Mouse (Mus musculus) neural tube, embryonic 15.5 days (tissue): ENCODE results near the gene Sel1l. TPM values are rescaled to one million over a fixed set of nuclear protein-coding genes. Genes with fewer than 3 reads are reported as not detected.

Source experiments
- ATAC-seq: fragments of 200-750 bp; cut with Nextera tagmentation; 2 replicates; pipeline ENCODE4 v1.8.0; 2017; ENCODE audit warnings: mild to moderate bottlenecking, moderate TSS enrichment, moderate library complexity; ENCODE audit not compliant: low FRiP score
- H3K27ac ChIP-seq: fragments of 300-500 bp; sonication (generic); replicated peaks from 2 replicates; pipeline ENCODE4 v1.5.1; 2015; ENCODE audit warnings: mild to moderate bottlenecking, inconsistent platforms
- H3K27me3 ChIP-seq: fragments of 300-500 bp; sonication (generic); replicated peaks from 2 replicates; pipeline ENCODE4 v1.6.1; 2015; ENCODE audit warnings: inconsistent platforms
- H3K36me3 ChIP-seq: fragments of 300-500 bp; sonication (generic); 2 replicates; pipeline ENCODE4 v1.6.1; 2015; ENCODE audit warnings: inconsistent platforms
- H3K4me1 ChIP-seq: fragments of 300-500 bp; sonication (generic); 2 replicates; pipeline ENCODE4 v1.6.1; 2015; ENCODE audit warnings: inconsistent platforms
- H3K4me2 ChIP-seq: fragments of 300-500 bp; sonication (generic); 2 replicates; pipeline ENCODE4 v1.6.1; 2015; ENCODE audit warnings: inconsistent platforms, mild to moderate bottlenecking, moderate library complexity
- H3K4me3 ChIP-seq: fragments of 300-500 bp; sonication (generic); replicated peaks from 2 replicates; pipeline ENCODE4 v1.5.1; 2015; ENCODE audit warnings: mild to moderate bottlenecking, inconsistent platforms
- H3K9ac ChIP-seq: fragments of 300-500 bp; sonication (generic); replicated peaks from 2 replicates; pipeline ENCODE4 v1.6.1; 2015; ENCODE audit warnings: mild to moderate bottlenecking, inconsistent platforms
- H3K9me3 ChIP-seq: fragments of 300-500 bp; sonication (generic); replicated peaks from 2 replicates; pipeline ENCODE4 v1.6.1; 2016; ENCODE audit warnings: inconsistent platforms
- WGBS: fragments of 180-500 bp; shearing (Covaris S2); methylation state at CpG from one replicate; pipeline ENCODE4 v1.1.7; 2015; ENCODE audit warnings: mixed read lengths; 5-methylcytosine and 5-hydroxymethylcytosine counted together
- polyA plus RNA-seq: library from polyadenylated mRNA; unstranded; fragments of >200 nt; fragmentation: Nextera tagmentation; extraction: Ambion mirVana; gene quantifications from 2 replicates; pipeline ENCODE4 v1.2.1, GENCODE M21; 2015

Sel1l gene
- polyA plus RNA-seq, 1 experiment from 2014 or later, result 110 TPM

DNA sequence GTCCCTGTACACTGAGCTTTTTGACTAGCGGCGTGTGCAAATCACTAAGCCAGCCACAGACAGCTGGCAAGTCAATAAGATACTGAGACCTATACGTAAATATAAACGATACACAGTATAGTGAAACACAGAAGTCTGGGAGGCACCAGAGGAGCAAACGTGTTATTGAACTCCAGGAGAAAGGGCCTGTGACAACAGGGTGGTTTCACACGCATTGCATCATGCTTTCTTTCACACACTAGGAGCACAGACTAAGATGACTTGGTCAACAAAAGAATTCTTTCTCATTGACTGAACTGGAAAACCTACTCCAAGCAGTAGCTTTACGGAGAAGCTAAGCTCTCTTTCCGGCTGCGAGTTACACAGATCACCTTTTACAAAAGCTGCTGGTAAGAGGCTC, 3.6 kb downstream of the Sel1l start:
- Histone ChIP-seq H3K9ac (no peak overlapping the region), H3K4me1 (peaks cover 21% of the 10 kb centered on the region), H3K27me3 (no peaks in the 10 kb centered on the region), H3K9me3 (no peaks in the 10 kb centered on the region), H3K27ac (no peak overlapping the region), H3K4me2 (no peak overlapping the region), H3K36me3 (peaks cover 22% of the 10 kb centered on the region), H3K4me3 (no peak overlapping the region)
- WGBS, result 88% methylated on average over 9 of the region's 9 CpGs
- ATAC-seq, result no peak

DNA sequence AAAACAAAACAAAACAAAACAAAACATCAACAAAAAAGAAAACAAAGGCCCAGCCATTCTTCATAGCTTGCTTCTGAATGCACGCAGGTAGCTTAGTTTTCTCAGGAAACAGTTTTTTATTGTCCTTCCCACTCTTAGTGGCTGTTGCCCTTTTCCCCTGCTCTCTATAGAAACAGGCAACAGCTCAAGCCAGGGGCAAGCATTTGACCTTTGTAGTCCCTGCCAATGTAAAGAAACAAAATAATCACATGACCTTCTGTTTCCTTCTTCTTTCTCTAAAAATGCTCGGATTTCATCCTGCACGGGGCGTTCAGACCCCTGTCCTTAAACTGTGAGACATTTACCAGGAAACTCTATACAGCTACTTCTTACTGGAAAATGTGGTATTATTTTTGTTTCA, 4.4 kb downstream of the Sel1l start:
- ATAC-seq, result no peak
- peaks cover 29% of the 10 kb centered on the region for H3K36me3 ChIP-seq
- H3K9me3 ChIP-seq, result no peaks in the 10 kb centered on the region
- H3K4me1 ChIP-seq, result peaks cover 21% of the 10 kb centered on the region
- WGBS, result 67% methylated on average over 4 of the region's 4 CpGs
- H3K9ac ChIP-seq, result no peak overlapping the region
- H3K27me3 ChIP-seq, result no peaks in the 10 kb centered on the region
- no peak overlapping the region for H3K4me3 ChIP-seq
- H3K27ac ChIP-seq, result no peak overlapping the region
- H3K4me2 ChIP-seq, result no peak overlapping the region

DNA sequence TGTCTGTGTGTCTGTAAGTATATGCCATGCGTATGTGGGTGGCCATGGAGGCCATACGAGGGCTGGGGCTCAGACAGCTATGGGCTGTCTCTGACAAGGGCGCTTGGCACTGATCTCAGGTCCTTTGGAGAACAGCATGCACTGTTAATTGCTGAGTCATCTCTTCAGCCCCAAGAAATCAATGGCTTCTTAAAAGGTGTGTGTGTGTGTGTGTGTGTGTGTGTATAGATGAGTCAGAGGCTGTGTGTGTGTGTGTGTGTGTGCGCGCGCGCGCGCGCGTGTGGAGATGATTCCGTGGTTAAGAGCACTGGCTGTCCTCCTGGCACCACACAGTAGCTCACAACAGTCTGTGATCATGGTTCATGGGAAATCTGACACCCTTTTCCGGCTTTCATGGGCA, 5.1 kb downstream of the Sel1l start:
- WGBS, result 94% methylated on average over 13 of the region's 13 CpGs
- peaks cover 35% of the 10 kb centered on the region for H3K36me3 ChIP-seq
- H3K4me2 ChIP-seq, result no peak overlapping the region
- no peak overlapping the region for H3K27ac ChIP-seq
- ATAC-seq, result no peak
- H3K27me3 ChIP-seq, result no peaks in the 10 kb centered on the region
- no peak overlapping the region for H3K4me3 ChIP-seq
- H3K4me1 ChIP-seq, result peaks cover 21% of the 10 kb centered on the region
- no peak overlapping the region for H3K9ac ChIP-seq
- no peaks in the 10 kb centered on the region for H3K9me3 ChIP-seq

DNA sequence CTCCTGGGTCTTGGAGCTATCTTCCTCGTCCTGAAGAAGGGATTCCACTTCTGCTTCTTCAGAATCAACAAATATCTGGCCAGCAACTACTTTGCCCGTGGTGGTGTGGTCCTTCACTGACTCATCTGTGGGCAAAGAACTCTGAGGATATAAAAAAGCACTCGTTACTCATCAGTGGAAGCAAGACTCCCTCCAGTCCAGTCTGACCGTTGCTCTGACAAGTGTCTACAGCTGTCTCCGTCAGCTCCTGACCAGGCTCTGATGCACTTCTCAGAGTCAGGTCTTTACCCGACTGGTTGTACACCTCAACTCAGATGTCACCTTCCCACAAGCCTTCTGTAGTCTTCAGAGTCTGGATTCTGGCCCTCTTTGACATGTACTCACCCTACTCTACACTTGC, 7.2 kb downstream of the Sel1l start:
- WGBS, result 89% methylated on average over 6 of the region's 6 CpGs
- Histone ChIP-seq H3K27me3 (no peaks in the 10 kb centered on the region), H3K9ac (no peak overlapping the region), H3K27ac (no peak overlapping the region), H3K36me3 (peaks cover 56% of the 10 kb centered on the region), H3K9me3 (no peaks in the 10 kb centered on the region), H3K4me3 (no peak overlapping the region), H3K4me1 (peaks cover 6% of the 10 kb centered on the region; the same call in 1 of the 2 replicates), H3K4me2 (no peak overlapping the region)
- ATAC-seq, result no peak

DNA sequence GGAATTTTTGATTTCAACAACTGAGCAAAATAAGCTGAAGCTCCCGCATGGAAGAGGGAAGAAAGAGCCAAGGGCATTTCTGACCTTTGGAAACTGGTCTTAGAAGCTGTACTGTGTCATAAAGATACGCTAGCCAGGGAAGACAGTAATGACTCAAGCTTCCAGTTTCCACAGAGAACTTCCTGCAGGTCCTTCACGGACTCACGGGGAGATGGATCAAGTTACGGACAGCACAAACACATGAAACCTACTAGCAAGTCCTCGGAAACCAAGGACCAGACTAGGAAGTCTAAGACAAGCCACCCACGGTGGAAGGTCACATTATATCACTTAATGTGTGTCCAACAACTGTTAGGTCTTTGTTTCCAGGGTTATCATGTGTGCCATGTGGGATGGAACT, 10.7 kb downstream of the Sel1l start:
- Histone ChIP-seq H3K36me3 (peaks cover 82% of the 10 kb centered on the region), H3K27me3 (no peaks in the 10 kb centered on the region), H3K4me1 (no peaks in the 10 kb centered on the region), H3K27ac (no peak overlapping the region), H3K4me2 (no peak overlapping the region), H3K9ac (no peak overlapping the region), H3K9me3 (no peaks in the 10 kb centered on the region), H3K4me3 (no peak overlapping the region)
- WGBS, result 85% methylated on average over 7 of the region's 7 CpGs
- no peak for ATAC-seq

DNA sequence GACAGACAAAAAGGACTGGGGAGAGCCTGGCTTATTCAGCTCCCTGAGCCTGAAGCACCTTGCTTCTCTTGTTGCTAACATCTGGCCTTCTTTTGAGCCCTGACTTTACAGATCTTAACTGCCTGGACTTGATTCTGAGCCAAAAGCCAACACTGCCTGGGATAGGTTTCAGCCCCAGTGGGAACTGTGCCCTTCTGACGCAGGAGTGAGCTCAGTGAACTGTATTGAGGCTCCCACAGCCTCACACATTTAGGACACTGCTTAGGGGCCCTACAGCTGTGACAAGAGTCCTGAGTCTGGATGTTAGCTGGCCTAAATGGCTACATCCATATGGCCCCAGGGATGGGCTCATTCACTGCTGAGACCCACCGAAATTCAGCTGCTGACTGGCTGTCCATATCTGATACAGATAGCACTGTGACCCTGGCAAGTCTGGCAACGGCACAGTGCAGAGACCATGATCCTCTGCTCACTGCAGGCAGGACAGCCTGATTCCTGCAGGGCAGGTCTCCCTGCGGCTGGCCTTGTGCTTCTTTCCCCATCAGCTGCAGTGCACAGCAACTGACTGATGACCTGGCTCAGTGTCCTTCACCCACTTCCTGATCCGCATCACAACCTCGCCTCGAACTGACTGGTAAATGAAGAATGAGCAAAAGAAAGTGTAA, 11.4 kb downstream of the Sel1l start:
- no peaks in the 10 kb centered on the region for H3K27me3 ChIP-seq
- no peaks in the 10 kb centered on the region for H3K4me1 ChIP-seq
- H3K4me2 ChIP-seq, result no peak overlapping the region
- no peak overlapping the region for H3K9ac ChIP-seq
- H3K27ac ChIP-seq, result no peak overlapping the region
- no peak overlapping the region for H3K4me3 ChIP-seq
- 90% methylated on average over 7 of the region's 7 CpGs for WGBS
- H3K9me3 ChIP-seq, result no peaks in the 10 kb centered on the region
- no peak for ATAC-seq
- peaks cover 87% of the 10 kb centered on the region for H3K36me3 ChIP-seq

DNA sequence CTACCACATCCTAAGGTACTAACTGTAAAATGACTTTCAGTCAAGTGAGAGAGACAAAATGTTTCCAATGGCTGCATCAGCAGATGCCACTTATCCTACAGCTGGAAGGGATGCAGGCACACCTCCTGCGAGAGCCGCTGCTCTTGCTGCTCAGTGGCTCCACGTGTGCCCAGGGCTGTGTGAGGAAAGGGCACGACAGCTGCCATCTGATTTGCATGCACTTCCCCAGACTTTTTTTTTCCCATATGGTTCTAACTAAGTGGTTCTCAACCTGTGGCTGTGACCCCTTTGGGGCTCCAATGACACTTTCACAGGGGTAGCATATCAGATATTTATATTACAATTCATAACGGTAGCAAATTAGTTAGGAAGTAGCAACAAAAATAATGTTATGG, 15.0 kb downstream of the Sel1l start:
- no peak overlapping the region for H3K9ac ChIP-seq
- H3K4me3 ChIP-seq, result no peak overlapping the region
- ATAC-seq, result no peak
- no peaks in the 10 kb centered on the region for H3K4me1 ChIP-seq
- WGBS, result 71% methylated on average over 5 of the region's 5 CpGs
- H3K27ac ChIP-seq, result no peak overlapping the region
- H3K36me3 ChIP-seq, result peaks cover 83% of the 10 kb centered on the region
- no peak overlapping the region for H3K4me2 ChIP-seq
- H3K9me3 ChIP-seq, result no peaks in the 10 kb centered on the region
- H3K27me3 ChIP-seq, result no peaks in the 10 kb centered on the region

DNA sequence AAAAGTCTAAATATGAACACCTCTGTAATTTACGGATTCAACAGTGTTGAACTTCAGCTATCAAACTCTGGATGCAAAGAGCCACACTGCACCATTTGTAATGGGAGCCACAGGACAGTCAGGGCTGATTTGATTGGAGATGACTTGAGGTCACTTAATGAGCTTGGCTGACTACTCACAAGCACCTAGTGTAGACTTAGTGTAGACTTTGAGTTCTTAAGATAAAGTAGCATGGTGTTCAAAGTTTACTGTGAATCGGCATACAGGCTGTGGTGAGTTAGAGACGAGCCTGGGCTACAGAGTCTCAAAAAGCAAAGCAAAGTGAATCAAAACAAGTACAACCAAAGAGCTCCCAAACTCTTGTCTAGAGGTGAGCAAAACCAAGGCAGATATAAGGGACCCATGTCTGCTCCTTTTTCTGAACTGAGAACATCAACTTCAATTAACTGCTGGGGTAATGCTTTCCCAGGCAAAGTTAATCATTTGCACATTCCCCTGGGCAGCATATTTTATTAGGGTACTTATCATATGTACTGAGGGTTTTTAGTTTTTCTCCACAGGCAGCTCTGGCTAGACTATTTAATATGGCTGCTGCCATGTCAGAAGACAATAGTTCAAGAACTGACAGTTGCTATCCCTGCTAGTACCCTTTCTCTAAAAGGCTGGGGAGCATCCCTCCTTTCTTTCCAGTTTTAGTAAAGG, 15.6 kb downstream of the Sel1l start:
- no peaks in the 10 kb centered on the region for H3K27me3 ChIP-seq
- H3K9ac ChIP-seq, result no peak overlapping the region
- no peak overlapping the region for H3K4me3 ChIP-seq
- no peak overlapping the region for H3K27ac ChIP-seq
- 87% methylated on average over 3 of the region's 3 CpGs for WGBS
- H3K9me3 ChIP-seq, result no peaks in the 10 kb centered on the region
- H3K4me1 ChIP-seq, result no peaks in the 10 kb centered on the region
- no peak overlapping the region for H3K4me2 ChIP-seq
- no peak for ATAC-seq
- H3K36me3 ChIP-seq, result peaks cover 82% of the 10 kb centered on the region

DNA sequence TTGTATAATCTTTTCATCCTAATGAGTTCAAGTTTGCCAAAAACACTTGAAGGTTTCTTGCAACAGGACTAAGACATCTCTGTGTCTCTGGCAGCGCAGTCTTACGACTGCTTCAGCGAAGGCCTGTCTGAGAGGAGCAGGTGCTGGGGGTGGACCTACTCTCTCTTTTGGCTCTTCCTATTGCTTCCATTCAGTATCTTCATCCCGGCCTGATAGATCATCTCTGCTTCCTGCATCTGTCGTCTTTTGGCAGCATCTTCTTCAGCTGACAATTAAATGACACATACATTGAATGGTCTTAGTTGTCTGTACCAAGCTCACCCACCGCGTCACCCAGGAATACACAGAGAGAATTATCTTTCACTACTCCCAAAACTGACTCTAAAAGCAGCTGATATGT, 17.5 kb downstream of the Sel1l start:
- Histone ChIP-seq H3K9ac (no peak overlapping the region), H3K4me1 (no peaks in the 10 kb centered on the region), H3K27me3 (no peaks in the 10 kb centered on the region), H3K4me2 (no peak overlapping the region), H3K9me3 (no peaks in the 10 kb centered on the region), H3K36me3 (peaks cover 79% of the 10 kb centered on the region), H3K4me3 (no peak overlapping the region), H3K27ac (no peak overlapping the region)
- no peak for ATAC-seq
- WGBS, result 82% methylated on average over 7 of the region's 7 CpGs

DNA sequence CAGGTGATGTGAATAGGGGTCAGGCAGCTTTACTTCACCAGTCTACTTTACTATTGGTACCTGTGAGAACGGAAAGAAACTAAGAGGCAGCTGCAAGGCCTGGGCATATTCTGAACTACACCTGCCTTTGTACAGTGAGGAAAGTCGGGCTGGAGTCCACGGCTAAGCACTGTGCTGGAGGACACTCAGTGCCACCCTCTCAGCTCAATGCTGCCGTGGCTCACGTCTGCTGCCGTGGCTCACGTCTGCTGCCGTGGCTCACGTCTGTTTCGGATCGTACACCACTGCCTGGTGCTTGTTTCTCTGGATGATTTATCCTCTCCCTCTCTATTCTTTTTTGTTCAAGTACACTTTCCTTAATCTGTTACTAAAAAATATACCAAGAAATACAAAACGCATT, 28.5 kb downstream of the Sel1l start:
- peaks cover 82% of the 10 kb centered on the region for H3K36me3 ChIP-seq

DNA sequence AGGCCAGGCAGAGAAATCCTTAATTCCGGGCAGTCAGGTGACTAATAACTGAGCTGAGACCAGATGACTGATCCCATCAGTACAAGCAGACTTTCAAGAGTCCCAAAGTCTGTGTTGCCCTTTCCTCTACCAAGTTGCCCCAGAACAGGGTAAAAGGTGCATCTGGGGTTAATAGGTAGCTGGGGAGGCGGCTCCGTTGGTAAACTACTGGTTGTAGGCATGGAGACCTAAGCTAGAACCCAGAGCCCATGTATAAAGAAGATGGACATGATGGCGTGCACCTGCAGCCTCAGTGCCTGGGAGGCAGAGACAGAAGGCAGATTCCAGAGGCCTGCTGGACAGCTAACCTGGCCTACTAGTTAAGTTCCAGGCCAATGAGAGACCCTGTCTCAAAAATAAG, 30.2 kb downstream of the Sel1l start:
- 97% methylated on average over 4 of the region's 4 CpGs for WGBS
- H3K36me3 ChIP-seq, result peaks cover 83% of the 10 kb centered on the region
- ATAC-seq, result no peak

More for the DNA sequence above, 28.5 kb downstream of the Sel1l start:
- Histone ChIP-seq H3K9ac (no peak overlapping the region), H3K4me3 (no peak overlapping the region), H3K4me1 (no peaks in the 10 kb centered on the region), H3K27ac (no peak overlapping the region), H3K27me3 (no peaks in the 10 kb centered on the region), H3K4me2 (no peak overlapping the region), H3K9me3 (no peaks in the 10 kb centered on the region)
- ATAC-seq, result no peak
- 94% methylated on average over 12 of the region's 12 CpGs for WGBS

DNA sequence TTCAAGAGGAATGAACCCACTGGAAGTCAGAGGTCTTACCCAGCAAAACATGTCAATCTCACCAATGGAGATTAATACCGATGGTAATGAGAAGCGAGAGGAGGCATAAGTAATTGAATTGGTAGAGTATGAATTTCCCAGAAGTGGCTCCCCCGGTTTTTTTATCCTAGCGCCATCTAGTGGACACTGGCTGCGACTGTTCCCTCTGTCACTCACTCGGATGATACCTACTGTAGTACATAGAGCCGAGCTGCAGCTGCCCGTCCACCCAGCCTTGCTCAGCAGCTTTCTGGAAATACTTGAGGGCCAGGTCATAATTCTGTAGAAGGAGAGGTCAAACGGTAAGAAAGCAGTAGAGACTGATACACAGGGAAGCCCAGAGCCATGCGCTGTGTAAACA, 33.0 kb downstream of the Sel1l start:
- no peak; the same call in 1 of the 2 replicates for ATAC-seq
- H3K36me3 ChIP-seq, result peaks cover 82% of the 10 kb centered on the region
- no peaks in the 10 kb centered on the region for H3K27me3 ChIP-seq
- WGBS, result 34% methylated on average over 10 of the region's 10 CpGs
- no peak overlapping the region for H3K9ac ChIP-seq
- H3K27ac ChIP-seq, result no peak overlapping the region
- H3K4me2 ChIP-seq, result no peak overlapping the region
- no peaks in the 10 kb centered on the region for H3K9me3 ChIP-seq
- no peak overlapping the region for H3K4me3 ChIP-seq
- H3K4me1 ChIP-seq, result no peaks in the 10 kb centered on the region

More for the DNA sequence above, 30.2 kb downstream of the Sel1l start:
- Histone ChIP-seq H3K27me3 (no peaks in the 10 kb centered on the region), H3K9me3 (no peaks in the 10 kb centered on the region), H3K4me3 (no peak overlapping the region), H3K4me1 (no peaks in the 10 kb centered on the region), H3K27ac (no peak overlapping the region), H3K9ac (no peak overlapping the region), H3K4me2 (no peak overlapping the region)
